29 mouse cellular contexts compared by ENCODE assay signal in the genomic region with DNA sequence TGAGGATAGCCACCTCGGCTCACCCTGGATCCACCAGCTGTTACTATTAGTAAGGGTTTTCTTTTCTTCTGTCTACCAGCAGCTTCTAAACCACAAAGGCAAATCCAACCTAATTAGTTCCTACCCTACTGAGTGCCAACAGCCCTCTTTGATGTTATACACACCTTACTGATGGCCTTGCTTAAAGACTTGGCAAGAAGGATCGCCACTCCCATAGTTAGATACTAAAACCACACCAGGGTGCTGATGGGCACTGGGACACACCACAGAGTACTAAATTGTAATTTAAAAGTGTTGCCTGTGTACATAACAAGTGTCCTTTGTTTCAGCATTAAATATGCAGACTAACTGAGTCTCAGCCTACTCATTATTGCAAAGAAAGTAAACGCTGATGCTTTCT.
DNase-seq lines count a peak whose midpoint lies in the region; ATAC-seq and TF ChIP-seq lines count a peak whose summit lies in the region.
"Had no signal": no experiment of that assay in that cellular context is flagged by ENCODE, and none has a peak within 500 bp of the region (broad histone marks: within the 10 kb centered on the region; RNA-seq: fewer than 3 reads in every experiment).

No protein-coding gene starts in this region.

- H3K9me3 ChIP-seq in ES-E14 (ENCODE audit: control insufficient read depth, insufficient read depth, low read depth, low read length), result no peaks in the 10 kb centered on the region
- no peaks in the 10 kb centered on the region for H3K9me3 ChIP-seq in lung, postnatal 0 days (ENCODE audit: low read length)
- H3K9me3 ChIP-seq: embryonic facial prominence, embryonic 12.5 days; forebrain, embryonic 12.5 days; heart, embryonic 12.5 days; heart, embryonic 15.5 days had no signal

- H3K4me2 ChIP-seq in lung, postnatal 0 days (replicated peaks; ENCODE audit: low read depth, low read length), result no peak overlapping the region
- H3K4me2 ChIP-seq: embryonic facial prominence, embryonic 12.5 days; forebrain, embryonic 12.5 days; heart, embryonic 12.5 days; heart, embryonic 15.5 days; hindbrain, embryonic 14.5 days had no signal

- peak; percentile 36 for DNase-seq in heart, adult 11 months
- DNase-seq in heart, postnatal 14 days, result no peak
- DNase-seq in ES-E14 (ENCODE audit: low read depth, low spot score) (peak; percentile 52), WW6 (ENCODE audit: low read depth, low spot score) (peak; percentile 20)
- no peak for DNase-seq in lung, postnatal 0 days (ENCODE audit: low spot score)
- DNase-seq in adrenal gland, adult 2 months, result no peak
- DNase-seq: adrenal gland, adult 8-10 months; adrenal gland, postnatal 25 days; cerebellum, adult 18-20 months; cerebellum, adult 9-10 months; cerebellum, postnatal 14 days; forebrain, postnatal 0 days; gastrocnemius, adult 2 months; gastrocnemius, postnatal 14 days; heart, adult 18-20 months; heart, postnatal 10 days; heart, postnatal 4 days; kidney, adult 18-20 months had no signal

- 73% methylated on average over 3 of the region's 3 CpGs for WGBS in lung, postnatal 0 days

- H3K4me3 ChIP-seq in ES-E14 (ENCODE audit: insufficient read depth in 1 of 2, low read depth in 1 of 2, low read length in 2 of 2, poor library complexity in 1 of 2, severe bottlenecking in 1 of 2), result no peak overlapping the region
- no peak overlapping the region for H3K4me3 ChIP-seq in lung, postnatal 0 days (ENCODE audit: low read depth, low read length)
- H3K4me3 ChIP-seq: embryonic facial prominence, embryonic 12.5 days; erythroblast, embryonic 14.5 days; forebrain, embryonic 12.5 days; gastrocnemius, adult 2 months; heart, embryonic 12.5 days; heart, embryonic 15.5 days had no signal

- in situ Hi-C loops in ES-E14 (cut with MboI; ENCODE audit: low sequenced_read_pairs in 2 of 2, unreplicated experiment in 2 of 2), result no loop called here

- H3K27me3 ChIP-seq in lung, postnatal 0 days (replicated peaks; ENCODE audit: insufficient read depth, low read length), result no peaks in the 10 kb centered on the region
- H3K27me3 ChIP-seq: embryonic facial prominence, embryonic 12.5 days; forebrain, embryonic 12.5 days; heart, embryonic 15.5 days had no signal

- H3K27ac ChIP-seq in ES-E14 (ENCODE audit: insufficient read depth, low read depth, low read length, poor library complexity, severe bottlenecking), result no peak overlapping the region
- H3K27ac ChIP-seq in lung, postnatal 0 days (ENCODE audit: low read length), result no peak overlapping the region
- H3K27ac ChIP-seq: embryonic facial prominence, embryonic 12.5 days; forebrain, embryonic 12.5 days; gastrocnemius, adult 2 months; heart, embryonic 15.5 days; hindbrain, embryonic 14.5 days; hindbrain, postnatal 0 days had no signal

- intact Hi-C loops in heart, postnatal 14 days (cut with DNase I), result no loop called here

- no peak for TF ChIP-seq CTCF in lung, postnatal 0 days (IDR thresholded peaks at IDR 0.05)

- no peaks in the 10 kb centered on the region; a peak in 1 of 4 replicates for H3K4me1 ChIP-seq in ES-E14 (ENCODE audit: control insufficient read depth in 2 of 2, insufficient read depth in 2 of 2, low read length in 2 of 2, poor library complexity in 1 of 2)
- H3K4me1 ChIP-seq in lung, postnatal 0 days (ENCODE audit: insufficient read depth, low read depth, low read length), result peaks cover 2% of the 10 kb centered on the region; the same call in 1 of the 2 replicates
- H3K4me1 ChIP-seq: embryonic facial prominence, embryonic 12.5 days; forebrain, embryonic 12.5 days; heart, embryonic 12.5 days had no signal

- TF ChIP-seq EP300 in lung, postnatal 0 days (IDR thresholded peaks at IDR 0.05), result no peak

- no peaks in the 10 kb centered on the region; the same call in 1 of the 2 replicates for H3K36me3 ChIP-seq in ES-E14 (ENCODE audit: control insufficient read depth, insufficient read depth, low read length, poor library complexity, severe bottlenecking)
- no peaks in the 10 kb centered on the region for H3K36me3 ChIP-seq in lung, postnatal 0 days (ENCODE audit: insufficient read depth, low read length)
- H3K36me3 ChIP-seq: embryonic facial prominence, embryonic 12.5 days; forebrain, embryonic 12.5 days; G1E; heart, embryonic 12.5 days; heart, embryonic 15.5 days had no signal

- no peak for ATAC-seq in lung, postnatal 0 days
- ATAC-seq: CD4-positive, CD25-positive, alpha-beta regulatory T cell, adult 4 months; forebrain, postnatal 0 days; hindbrain, postnatal 0 days; inflammation-experienced regulatory T-cells, adult 6 months; intestine, embryonic 16.5 days had no signal

- no peak overlapping the region for H3K9ac ChIP-seq in ES-E14 (ENCODE audit: insufficient read depth, low read depth, low read length, poor library complexity, severe bottlenecking)
- H3K9ac ChIP-seq in lung, postnatal 0 days (replicated peaks; ENCODE audit: low read depth), result no peak overlapping the region
- H3K9ac ChIP-seq: embryonic facial prominence, embryonic 12.5 days; forebrain, embryonic 12.5 days; forebrain, postnatal 0 days; heart, embryonic 12.5 days; heart, embryonic 15.5 days; hindbrain, embryonic 14.5 days had no signal

TF ChIP-seq in ES-E14, 5 proteins besides CTCF, POLR2A, EP300 and RAD21:
- no peak for TF ChIP-seq HCFC1 (IDR thresholded peaks at IDR 0.05; ENCODE audit: borderline replicate concordance, insufficient read depth, low read length)
- TF ChIP-seq CHD2 (IDR thresholded peaks at IDR 0.05; ENCODE audit: low read depth, low read length), result no peak
- TF ChIP-seq ZC3H11A (IDR thresholded peaks at IDR 0.05; ENCODE audit: borderline replicate concordance, low read depth, low read length), result no peak
- no peak for TF ChIP-seq ZNF384 (IDR thresholded peaks at IDR 0.05; ENCODE audit: low read depth, low read length)
- TF ChIP-seq MAFK (IDR thresholded peaks at IDR 0.05; ENCODE audit: insufficient read depth, low read depth, low read length), result no peak

Comparison
In these comparisons a context has a peak if more than half of its experiments do, and no peak if none do; other contexts are left out.
1. DNase-seq: peak in heart, adult 11 months (single experiment), ES-E14 (single experiment) and WW6 (single experiment); none in heart, postnatal 14 days (0 of 2), lung, postnatal 0 days (single experiment) and adrenal gland, adult 2 months (single experiment).